Mouse (Mus musculus) heart, embryonic 14.5 days (tissue): ENCODE results near the gene Calhm2. TPM values are rescaled to one million over a fixed set of nuclear protein-coding genes. Genes with fewer than 3 reads are reported as not detected.

Experiments
- ATAC-seq: fragments of 200-750 bp; cut with Nextera tagmentation; 2 replicates; pipeline ENCODE4 v1.8.0; 2017; ENCODE audit warnings: low read depth, moderate TSS enrichment; ENCODE audit not compliant: insufficient number of reproducible peaks, insufficient read depth, low FRiP score
- H3K27ac ChIP-seq, 2 experiments: fragments of 200-500 bp in 1 of 2; fragments of 300-500 bp in 1 of 2; sonication (generic) in 1 of 2; replicated peaks in 1 of 2; 2 replicates each; pipeline ENCODE4 v1.5.1; 2012 to 2014; ENCODE audit warnings: low read depth in 2 of 2, low read length in 2 of 2, control low read depth in 1 of 2, mild to moderate bottlenecking in 1 of 2, mixed read lengths in 1 of 2; ENCODE audit not compliant: control insufficient read depth in 1 of 2, insufficient read depth in 1 of 2
- H3K27me3 ChIP-seq: fragments of 300-500 bp; sonication (generic); 2 replicates; pipeline ENCODE4 v1.6.1; 2014; ENCODE audit warnings: mild to moderate bottlenecking, low read length, control low read depth; ENCODE audit not compliant: control insufficient read depth, insufficient read depth
- H3K36me3 ChIP-seq: fragments of 300-500 bp; sonication (generic); 2 replicates; pipeline ENCODE4 v1.6.1; 2014; ENCODE audit warnings: mild to moderate bottlenecking, control low read depth, low read length, mixed read lengths; ENCODE audit not compliant: control insufficient read depth, insufficient read depth
- H3K4me1 ChIP-seq, 2 experiments: fragments of 200-500 bp in 1 of 2; fragments of 300-500 bp in 1 of 2; sonication (generic) in 1 of 2; 2 replicates each; pipeline ENCODE4 v1.6.1; 2012 to 2014; ENCODE audit warnings: low read length in 2 of 2, control low read depth in 1 of 2, mixed read lengths in 1 of 2; ENCODE audit not compliant: control insufficient read depth in 2 of 2, insufficient read depth in 2 of 2
- H3K4me2 ChIP-seq: fragments of 300-500 bp; sonication (generic); 2 replicates; pipeline ENCODE4 v1.6.1; 2014; ENCODE audit warnings: mild to moderate bottlenecking, low read length
- H3K4me3 ChIP-seq, 2 experiments: fragments of 200-500 bp in 1 of 2; fragments of 300-500 bp in 1 of 2; sonication (generic) in 1 of 2; 2 replicates each; pipeline ENCODE4 v1.5.1; 2012 to 2014; ENCODE audit warnings: low read length in 2 of 2, mild to moderate bottlenecking in 2 of 2, control low read depth in 1 of 2, low read depth in 1 of 2, moderate library complexity in 1 of 2; ENCODE audit not compliant: control insufficient read depth in 1 of 2, insufficient read depth in 1 of 2
- H3K9ac ChIP-seq: fragments of 300-500 bp; sonication (generic); 2 replicates; pipeline ENCODE4 v1.6.1; 2014; ENCODE audit warnings: mild to moderate bottlenecking, low read length
- H3K9me3 ChIP-seq: fragments of 300-500 bp; sonication (generic); 2 replicates; pipeline ENCODE4 v1.6.1; 2016; ENCODE audit warnings: low read length, control low read depth; ENCODE audit not compliant: control insufficient read depth
- WGBS: fragments of 180-500 bp; shearing (Covaris S2); extraction: QIAGEN DNeasy Blood & Tissue Kit; methylation state at CpG from one replicate; pipeline ENCODE4 v1.1.7; 2014; 5-methylcytosine and 5-hydroxymethylcytosine counted together
- polyA plus RNA-seq: library from polyadenylated mRNA; unstranded; fragments of >200 nt; fragmentation: Nextera tagmentation; extraction: Ambion mirVana; gene quantifications from 2 replicates; pipeline ENCODE4 v1.2.1, GENCODE M21; 2014

Gene Calhm2
- polyA plus RNA-seq, 1 experiment from 2014 or later: 1.7 TPM

GRCm38 (mm10) chr19:47135568-47135967 lies 2.5 kb downstream of the Calhm2 start:
- H3K4me2 ChIP-seq: no peak overlapping the region
- WGBS: 91% methylated on average over 17 of the region's 17 CpGs
- ATAC-seq: no peak
- peaks cover 45% of the 10 kb centered on the region for H3K36me3 ChIP-seq
- H3K4me3 ChIP-seq: no peak overlapping the region
- no peak overlapping the region for H3K27ac ChIP-seq
- no peaks in the 10 kb centered on the region for H3K27me3 ChIP-seq
- no peak overlapping the region for H3K9ac ChIP-seq
- peaks cover 13 to 26% of the 10 kb centered on the region in 2 experiments for H3K4me1 ChIP-seq
- no peaks in the 10 kb centered on the region for H3K9me3 ChIP-seq

DNA sequence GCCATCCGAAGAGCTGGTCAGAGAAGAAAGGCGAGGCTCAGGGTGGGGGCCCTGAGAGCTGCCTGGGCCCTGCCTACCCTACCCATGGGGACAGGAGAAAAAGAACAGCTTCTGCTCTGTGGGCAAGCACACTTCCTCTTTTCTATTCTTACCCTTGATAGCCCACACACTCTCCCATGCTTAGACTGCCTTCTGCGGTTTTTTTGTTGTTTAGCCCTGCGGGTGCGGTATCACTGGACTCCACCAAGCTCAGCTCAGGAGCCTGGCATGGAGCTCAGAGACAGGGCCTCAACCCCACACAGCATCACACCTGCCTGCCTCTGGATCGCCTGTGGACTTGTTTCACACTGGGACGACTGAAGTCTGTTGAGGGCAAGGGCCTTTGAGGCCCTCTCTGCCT lies 4.9 kb downstream of the Calhm2 start:
- WGBS: 84% methylated on average over 7 of the region's 7 CpGs
- Histone ChIP-seq H3K4me1 (peaks cover 10 to 20% of the 10 kb centered on the region in 2 experiments), H3K27me3 (no peaks in the 10 kb centered on the region), H3K4me2 (no peak overlapping the region), H3K27ac (no peak overlapping the region), H3K36me3 (peaks cover 69% of the 10 kb centered on the region), H3K9ac (no peak overlapping the region), H3K4me3 (no peak overlapping the region), H3K9me3 (no peaks in the 10 kb centered on the region)
- no peak for ATAC-seq

- ATAC-seq: no peak
- H3K4me3 ChIP-seq: no peak overlapping the region
- H3K4me2 ChIP-seq: no peak overlapping the region
- 0 out of 4 replicates have a peak, but pooled peaks cover 0 to under 1% of the 10 kb centered on the region in 2 experiments for H3K4me1 ChIP-seq
- H3K9me3 ChIP-seq: no peaks in the 10 kb centered on the region
- no peaks in the 10 kb centered on the region for H3K27me3 ChIP-seq
- H3K27ac ChIP-seq: no peak overlapping the region
- no peak overlapping the region for H3K9ac ChIP-seq
- peaks cover 95% of the 10 kb centered on the region for H3K36me3 ChIP-seq
- WGBS: 97% methylated on average over 15 of the region's 15 CpGs
Measured at GRCm38 (mm10) chr19:47130551-47131125, 7.5 kb downstream of the Calhm2 start.

DNA sequence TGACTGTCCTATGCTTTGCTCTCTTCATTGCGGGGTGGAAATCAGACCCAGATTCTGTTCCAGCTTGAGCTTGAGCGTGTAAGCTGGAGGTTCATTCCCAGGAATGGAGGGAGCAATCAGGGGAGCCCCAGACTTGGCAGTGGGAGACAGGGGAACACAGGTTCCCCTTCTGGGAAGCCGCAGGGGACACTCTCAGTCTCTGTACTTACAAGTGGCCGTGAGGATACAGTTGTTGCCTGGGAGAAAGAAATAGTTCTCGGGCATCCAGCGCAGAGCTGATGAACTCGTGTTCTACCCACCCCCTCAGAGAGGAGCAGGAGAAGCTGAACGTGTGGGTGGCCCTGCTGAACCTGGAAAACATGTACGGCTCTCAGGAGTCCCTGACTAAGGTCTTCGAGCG lies 9.3 kb downstream of the Calhm2 start:
- no peak for ATAC-seq
- Histone ChIP-seq H3K27me3 (no peaks in the 10 kb centered on the region), H3K27ac (no peak overlapping the region), H3K9me3 (no peaks in the 10 kb centered on the region), H3K36me3 (peaks cover 100% of the 10 kb centered on the region), H3K4me2 (no peak overlapping the region), H3K4me1 (peaks cover 0 to 10% of the 10 kb centered on the region in 2 experiments; a peak in 2 of 4 replicates), H3K4me3 (no peak overlapping the region), H3K9ac (no peak overlapping the region)
- WGBS: 85% methylated on average over 11 of the region's 11 CpGs

GRCm38 (mm10) chr19:47128164-47128563 lies 9.9 kb downstream of the Calhm2 start:
- WGBS: 90% methylated on average over 10 of the region's 10 CpGs
- ATAC-seq: no peak
- Histone ChIP-seq H3K4me2 (no peak overlapping the region), H3K4me3 (no peak overlapping the region), H3K9me3 (no peaks in the 10 kb centered on the region), H3K27ac (no peak overlapping the region), H3K9ac (no peak overlapping the region), H3K27me3 (no peaks in the 10 kb centered on the region), H3K36me3 (peaks cover 95% of the 10 kb centered on the region), H3K4me1 (peaks cover 0 to 11% of the 10 kb centered on the region in 2 experiments; a peak in 2 of 4 replicates)

DNA sequence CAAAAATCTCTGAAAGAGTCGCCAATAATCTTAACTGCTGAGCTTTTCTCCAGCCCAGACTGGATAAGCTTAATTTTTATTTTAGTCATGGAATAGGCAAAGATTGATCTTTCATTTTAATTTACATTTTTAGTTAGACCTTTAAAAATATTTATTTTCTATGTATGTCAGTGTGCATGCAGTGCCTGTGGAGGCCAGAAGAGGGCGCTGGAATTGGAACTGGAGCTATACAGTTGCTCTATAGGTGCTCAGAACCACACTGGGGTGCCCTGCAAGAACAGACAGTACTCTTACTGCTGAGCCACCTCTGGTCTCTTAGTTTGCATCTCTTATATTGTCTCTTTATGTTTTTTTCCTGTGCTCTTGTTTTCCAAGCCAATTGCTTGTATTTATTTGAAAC lies 15.3 kb downstream of the Calhm2 start:
- WGBS: 21% methylated on average over 2 of the region's 2 CpGs
- Histone ChIP-seq H3K36me3 (peaks cover 79% of the 10 kb centered on the region), H3K4me2 (no peak overlapping the region), H3K27me3 (no peaks in the 10 kb centered on the region), H3K4me1 (peaks cover 0 to 11% of the 10 kb centered on the region in 2 experiments; a peak in 2 of 4 replicates), H3K9me3 (no peaks in the 10 kb centered on the region), H3K9ac (no peak overlapping the region), H3K4me3 (no peak overlapping the region), H3K27ac (no peak overlapping the region)
- ATAC-seq: no peak

DNA sequence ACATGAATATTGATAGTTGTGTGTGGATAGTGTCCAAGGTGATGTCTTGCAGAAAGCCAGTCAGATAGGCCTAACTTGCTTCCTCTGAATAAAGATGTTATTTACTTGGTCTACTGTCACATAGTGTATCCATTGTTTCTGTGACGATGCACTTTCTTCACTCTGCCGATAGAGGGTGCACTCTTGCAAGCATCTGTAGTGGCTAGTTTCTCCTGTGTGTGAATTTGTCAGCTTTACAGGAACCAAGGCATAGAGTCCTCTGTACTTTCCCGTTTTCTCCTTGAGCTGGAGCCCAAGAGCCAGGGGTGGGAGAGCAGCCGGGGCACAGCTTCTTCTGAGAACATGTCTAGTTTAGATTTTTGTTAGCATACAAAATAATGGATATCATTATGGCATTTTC lies 17.0 kb downstream of the Calhm2 start:
- WGBS: 46% methylated on average over 4 of the region's 4 CpGs
- Histone ChIP-seq H3K9me3 (no peaks in the 10 kb centered on the region), H3K27me3 (no peaks in the 10 kb centered on the region), H3K9ac (no peak overlapping the region), H3K4me3 (no peak overlapping the region), H3K36me3 (peaks cover 78% of the 10 kb centered on the region), H3K4me2 (no peak overlapping the region), H3K27ac (no peak overlapping the region), H3K4me1 (peaks cover 5 to 11% of the 10 kb centered on the region in 2 experiments; a peak in 2 of 4 replicates)
- ATAC-seq: no peak

DNA sequence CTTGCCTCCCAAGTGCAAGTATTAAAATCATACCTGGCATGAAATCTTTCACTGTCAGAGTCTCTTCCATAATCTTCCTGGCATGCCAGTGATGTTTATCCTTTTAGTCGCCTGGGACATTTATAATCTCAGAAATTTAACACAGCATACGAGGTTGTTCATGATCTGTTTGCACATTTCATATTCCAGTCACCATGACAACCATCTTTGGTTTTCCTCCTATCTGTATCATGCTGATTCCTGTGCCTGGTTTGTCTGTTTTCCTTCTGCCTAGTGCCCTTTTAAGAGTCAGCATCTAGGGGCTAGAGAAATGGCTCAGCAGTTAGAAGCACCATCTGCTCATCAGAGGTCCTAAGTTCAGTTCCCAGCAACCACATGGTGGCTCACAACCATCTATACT lies 19.5 kb downstream of the Calhm2 start:
- Histone ChIP-seq H3K9ac (no peak overlapping the region), H3K27me3 (no peaks in the 10 kb centered on the region), H3K9me3 (no peaks in the 10 kb centered on the region), H3K36me3 (peaks cover 78% of the 10 kb centered on the region), H3K27ac (no peak overlapping the region), H3K4me2 (no peak overlapping the region), H3K4me3 (no peak overlapping the region), H3K4me1 (peaks cover 0 to 5% of the 10 kb centered on the region in 2 experiments; a peak in 1 of 4 replicates)
- ATAC-seq: no peak
- 80% methylated on average over 2 of the region's 2 CpGs for WGBS
